In the genomic region with DNA sequence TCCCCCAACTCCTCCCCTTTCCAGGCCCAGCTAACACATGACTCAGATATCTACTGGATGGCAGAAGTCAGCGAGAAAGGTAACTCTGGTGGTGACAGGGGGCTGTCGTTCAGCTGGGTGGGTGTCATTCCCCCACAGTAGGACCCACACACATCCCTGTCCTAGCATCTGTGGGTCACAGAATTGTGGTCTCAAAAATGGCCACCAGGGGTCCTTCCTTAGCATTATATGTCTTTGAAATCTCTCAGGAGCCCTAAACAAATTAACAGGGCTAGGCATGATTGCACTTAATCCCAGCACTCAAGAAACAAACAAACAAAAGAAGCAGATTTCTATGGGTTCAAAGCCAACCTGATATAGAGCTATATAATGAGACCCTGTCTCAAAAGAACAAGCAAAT, we compare ENCODE assay signal across 16 mouse cellular contexts. TPM values are rescaled to one million over a fixed set of nuclear protein-coding genes. Genes with fewer than 3 reads are reported as not detected.
A peak's percentile ranks its signal among the peaks of the same experiment; 100 is the strongest.
DNase-seq lines count a peak whose midpoint lies in the region; ATAC-seq and TF ChIP-seq lines count a peak whose summit lies in the region.
"Had no signal": no experiment of that assay in that cellular context is flagged by ENCODE, and none has a peak within 500 bp of the region (broad histone marks: within the 10 kb centered on the region; RNA-seq: fewer than 3 reads in every experiment).

No protein-coding gene starts in this region.

- DNase-seq in liver, adult 2 months (ENCODE audit: extremely low read depth, low read depth, low spot score) = no peak
- no peak for DNase-seq in liver, embryonic 11.5 days (ENCODE audit: low spot score)
- DNase-seq in 416B (ENCODE audit: low read depth) = peak; percentile 28
- DNase-seq in CD4-positive helper T cell, adult 2 months (ENCODE audit: low read depth, low spot score) = peak; percentile 13
- peak; percentile 46 for DNase-seq in induced T-regulatory cell, adult 2 months (ENCODE audit: low read depth)
- no peak for DNase-seq in yolk sac, embryonic 10.5 days (ENCODE audit: low spot score)
- DNase-seq in urinary bladder, postnatal 10 days (ENCODE audit: low spot score) = no peak
- DNase-seq: adrenal gland, postnatal 10 days; kidney, adult 18-20 months had no signal

- H3K36me3 ChIP-seq in liver, adult 2 months (ENCODE audit: control insufficient read depth, insufficient read depth, low read length) = no peaks in the 10 kb centered on the region
- H3K36me3 ChIP-seq in liver, embryonic 11.5 days (ENCODE audit: control insufficient read depth, insufficient read depth, low read length) = no peaks in the 10 kb centered on the region

- no peak overlapping the region for H3K9ac ChIP-seq in liver, adult 2 months (ENCODE audit: low read depth, low read length)
- no peak overlapping the region for H3K9ac ChIP-seq in liver, embryonic 11.5 days (ENCODE audit: low read depth, low read length)
- H3K9ac ChIP-seq: limb, embryonic 13.5 days had no signal

- no peaks in the 10 kb centered on the region for H3K27me3 ChIP-seq in liver, adult 2 months (ENCODE audit: control insufficient read depth, insufficient read depth, low read length)
- no peaks in the 10 kb centered on the region for H3K27me3 ChIP-seq in liver, embryonic 11.5 days (replicated peaks; ENCODE audit: control insufficient read depth, insufficient read depth, low read length)
- H3K27me3 ChIP-seq: limb, embryonic 13.5 days had no signal

- TF ChIP-seq CTCF in liver, adult 2 months (IDR thresholded peaks at IDR 0.05; ENCODE audit: low read depth, low read length) = 0 out of 2 replicates have a peak, but pooled peaks have one; percentile 4

- no peak for ATAC-seq in liver, embryonic 11.5 days (replicated peaks; ENCODE audit: low FRiP score)

- no peak overlapping the region for H3K27ac ChIP-seq in liver, adult 2 months (replicated peaks; ENCODE audit: insufficient read depth, low read depth, low read length)
- H3K27ac ChIP-seq in liver, embryonic 11.5 days (ENCODE audit: low read depth, low read length) = no peak overlapping the region
- H3K27ac ChIP-seq: limb, embryonic 13.5 days had no signal

- no peaks in the 10 kb centered on the region for H3K79me2 ChIP-seq in liver, adult 2 months (ENCODE audit: control insufficient read depth, insufficient read depth, low read length)

- H3K9me3 ChIP-seq in liver, embryonic 11.5 days (ENCODE audit: control insufficient read depth, low read length) = no peaks in the 10 kb centered on the region
- H3K9me3 ChIP-seq: limb, embryonic 13.5 days had no signal

- WGBS in liver, adult 2 months = 69% methylated on average over 2 of the region's 2 CpGs
- WGBS in liver, embryonic 11.5 days = 64% methylated on average over 2 of the region's 2 CpGs

- no peaks in the 10 kb centered on the region for H3K4me1 ChIP-seq in liver, adult 2 months (ENCODE audit: control insufficient read depth, insufficient read depth, low read length)
- H3K4me1 ChIP-seq in liver, embryonic 11.5 days (replicated peaks; ENCODE audit: control insufficient read depth, insufficient read depth, low read length) = no peaks in the 10 kb centered on the region

- no peak overlapping the region for H3K4me2 ChIP-seq in liver, embryonic 11.5 days
- H3K4me2 ChIP-seq: limb, embryonic 13.5 days had no signal

- H3K4me3 ChIP-seq in liver, adult 2 months (ENCODE audit: insufficient read depth, low read depth, low read length) = no peak overlapping the region
- H3K4me3 ChIP-seq in liver, embryonic 11.5 days (ENCODE audit: low read depth, low read length) = no peak overlapping the region
- H3K4me3 ChIP-seq: erythroblast, embryonic 14.5 days; limb, embryonic 13.5 days; myocyte had no signal

- TF ChIP-seq POLR2A in liver, adult 2 months (IDR thresholded peaks at IDR 0.05; ENCODE audit: extremely low read depth, insufficient read depth, low read length) = no peak

RNA-seq across cellular contexts. Expression of a gene that starts 28.1 kb away (rescaled TPM):
- 11.3 and 12.4 TPM in 2 replicates for total RNA-seq in liver, adult 2 months (2014; rRNA removed)
- polyA plus RNA-seq in liver, adult 2 months (2012; rRNA removed) = 64.6 and 78.5 TPM in 2 replicates
- polyA plus RNA-seq in liver, embryonic 11.5 days (2014; fragmentation: Nextera tagmentation; extraction: Ambion mirVana) = 11.9 and 15.4 TPM in 2 replicates

RNA-seq across cellular contexts. Expression of a gene that starts 34.5 kb away (rescaled TPM):
- total RNA-seq in liver, adult 2 months (2014; rRNA removed) = 0.09 and 0.13 TPM in 2 replicates
- polyA plus RNA-seq in liver, adult 2 months (2012; rRNA removed) = 0.16 and 0.30 TPM in 2 replicates
- 12.5 and 13.2 TPM in 2 replicates for polyA plus RNA-seq in liver, embryonic 11.5 days (2014; fragmentation: Nextera tagmentation; extraction: Ambion mirVana)
- polyA plus RNA-seq: erythroblast, embryonic 14.5 days had no signal

RNA-seq across cellular contexts. Expression of a gene that starts 44.8 kb away (rescaled TPM):
- not detected in 2 replicates for total RNA-seq in liver, adult 2 months (2014; rRNA removed)
- polyA plus RNA-seq in liver, adult 2 months (2012; rRNA removed) = not detected in 2 replicates
- polyA plus RNA-seq in liver, embryonic 11.5 days (2014; fragmentation: Nextera tagmentation; extraction: Ambion mirVana) = not detected in 2 replicates
- total RNA-seq: adrenal gland, postnatal 10 days; heart, postnatal 14 days; layer of hippocampus, postnatal 10 days had no signal
- polyA plus RNA-seq: erythroblast, embryonic 14.5 days; gonadal fat pad, adult 2 months; limb, embryonic 13.5 days; myocyte; urinary bladder, adult 2 months had no signal

RNA-seq across cellular contexts. Expression of a gene that starts 58.0 kb away (rescaled TPM):
- 17.5 and 29.9 TPM in 2 replicates for total RNA-seq in liver, adult 2 months (2014; rRNA removed)
- 8.8 and 19.8 TPM in 2 replicates for polyA plus RNA-seq in liver, adult 2 months (2012; rRNA removed)
- polyA plus RNA-seq in liver, embryonic 11.5 days (2014; fragmentation: Nextera tagmentation; extraction: Ambion mirVana) = 11.0 and 11.8 TPM in 2 replicates
- polyA plus RNA-seq: erythroblast, embryonic 14.5 days had no signal

Comparison
In these comparisons a context has a peak if more than half of its experiments do, and no peak if none do; other contexts are left out.
1. RNA of a gene that starts 34.5 kb away (polyA plus RNA-seq): 12.5 to 13.2 TPM in liver, embryonic 11.5 days; 0.16 to 0.30 TPM in liver, adult 2 months; every median in the first group is over 10 times any median in the second.
2. DNase-seq: peak in 416B (single experiment), CD4-positive helper T cell, adult 2 months (single experiment) and induced T-regulatory cell, adult 2 months (single experiment); none in liver, adult 2 months (single experiment), liver, embryonic 11.5 days (single experiment), yolk sac, embryonic 10.5 days (single experiment) and urinary bladder, postnatal 10 days (single experiment).